Mouse (Mus musculus): Measurements from ENCODE around the gene Hoxa10. TPM values are rescaled to one million over a fixed set of nuclear protein-coding genes. Genes with fewer than 3 reads are reported as not detected.
A peak's percentile ranks its signal among the peaks of the same experiment; 100 is the strongest.

Hoxa10 gene
- total RNA-seq, 2 experiments from 2014 or later = not detected

DNA sequence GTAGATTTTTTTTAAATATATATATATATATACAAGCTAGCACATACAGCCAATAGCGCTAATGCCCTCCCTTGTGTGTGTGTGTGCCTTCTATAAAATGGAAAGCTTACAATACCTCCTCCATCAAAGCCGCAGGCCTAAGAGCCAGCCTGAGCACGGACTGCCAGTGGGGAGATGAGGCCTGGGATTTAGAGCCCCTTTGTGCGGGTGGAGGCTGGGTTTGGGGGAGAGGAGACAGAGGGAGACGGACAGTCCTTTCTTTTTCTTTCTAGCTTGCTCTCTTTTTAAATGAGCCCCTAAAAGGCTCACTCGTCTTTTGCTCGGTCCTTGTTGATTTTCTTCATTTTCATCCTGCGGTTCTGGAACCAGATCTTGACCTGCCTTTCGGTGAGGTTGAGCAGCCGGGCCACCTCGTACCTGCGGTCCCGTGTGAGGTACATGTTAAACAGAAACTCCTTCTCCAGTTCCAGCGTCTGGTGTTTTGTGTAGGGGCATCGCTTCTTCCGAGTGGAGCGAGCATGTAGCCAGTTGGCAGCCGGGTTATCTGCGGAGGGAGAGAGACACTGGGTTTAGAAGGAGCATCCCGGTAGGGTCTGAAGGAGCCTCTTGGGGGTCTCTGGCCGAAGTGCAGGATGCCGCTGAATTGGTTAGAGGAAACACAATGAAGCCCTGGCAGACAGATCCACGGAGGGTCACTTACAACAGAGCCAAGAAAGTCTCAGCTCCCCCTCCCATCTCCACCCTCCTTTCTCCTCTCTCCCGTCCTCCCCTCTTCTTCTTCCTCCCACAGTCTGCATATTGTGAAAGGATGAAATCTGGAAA is 16.5 kb downstream of the Hoxa10 start:
- intact Hi-C loops (cut with DNase I) = loop anchor here (5.0 to 10.0 kb wide), 3 partner anchors 352 to 1419 kb away; no protein-coding TSS in a partner anchor
- DNase-seq (ENCODE audit: low spot score in 2 of 2) = no peak

DNA sequence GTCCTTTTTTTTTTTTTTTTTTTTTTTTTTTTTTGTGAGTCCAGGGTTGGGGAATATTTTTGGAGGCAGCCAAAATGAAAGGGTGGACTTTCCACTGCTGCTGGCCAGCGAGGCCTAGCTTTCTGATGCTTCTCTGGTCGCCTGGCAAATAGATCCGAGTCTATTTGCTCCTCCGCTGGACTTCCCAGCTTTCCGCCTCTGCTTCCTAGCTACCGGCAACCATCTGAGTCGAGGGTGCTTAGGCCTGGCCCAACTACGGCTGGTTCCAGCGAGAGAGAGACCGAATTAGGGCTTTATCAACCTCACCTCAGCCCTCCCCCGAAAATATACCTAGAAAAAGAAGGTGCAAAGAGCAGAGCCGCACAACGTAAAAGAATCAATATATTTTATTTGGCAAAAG is 17.9 kb downstream of the Hoxa10 start:
- DNase-seq (ENCODE audit: low spot score in 2 of 2) = no peak
- intact Hi-C loops (cut with DNase I) = loop anchor here (5.0 to 10.0 kb wide), 3 partner anchors 350 to 1418 kb away; no protein-coding TSS in a partner anchor

DNA sequence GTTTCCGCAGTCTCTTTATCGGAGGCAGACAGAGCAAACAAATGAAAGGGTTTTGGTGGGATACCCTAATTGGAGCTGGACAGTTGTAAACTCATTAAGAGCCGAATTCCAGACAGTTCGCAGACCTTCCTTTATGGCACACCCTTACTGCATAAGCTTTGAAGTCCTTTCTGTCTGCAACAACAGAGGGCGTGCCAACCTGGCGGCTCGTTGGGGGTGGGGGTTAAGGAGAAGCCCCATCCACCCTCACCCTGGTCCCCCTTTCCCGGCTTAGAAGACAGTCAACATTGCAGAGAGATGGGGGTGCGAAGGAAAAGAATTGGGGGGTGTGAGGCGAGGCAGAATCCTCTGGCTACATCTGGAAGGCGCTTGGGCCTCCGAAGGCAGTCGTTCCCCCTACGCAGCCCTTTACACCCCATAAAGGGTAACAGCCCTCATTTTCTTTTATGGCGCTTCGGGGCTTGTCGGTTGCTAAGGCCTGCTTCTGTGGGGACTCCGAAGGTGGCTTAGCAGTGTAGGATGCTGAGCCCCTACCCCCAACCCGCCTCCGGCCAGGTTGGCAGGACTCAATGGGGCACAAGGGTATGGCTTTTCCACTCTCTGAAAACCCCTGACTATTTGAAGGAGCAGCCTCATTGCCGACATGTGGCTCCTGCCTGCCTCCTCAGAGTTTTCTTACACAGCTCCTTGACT is 18.5 kb downstream of the Hoxa10 start:
- intact Hi-C loops (cut with DNase I) = loop anchor here (5.0 to 10.0 kb wide), 3 partner anchors 350 to 1417 kb away; no protein-coding TSS in a partner anchor
- DNase-seq (ENCODE audit: low spot score in 2 of 2) = no peak

DNA sequence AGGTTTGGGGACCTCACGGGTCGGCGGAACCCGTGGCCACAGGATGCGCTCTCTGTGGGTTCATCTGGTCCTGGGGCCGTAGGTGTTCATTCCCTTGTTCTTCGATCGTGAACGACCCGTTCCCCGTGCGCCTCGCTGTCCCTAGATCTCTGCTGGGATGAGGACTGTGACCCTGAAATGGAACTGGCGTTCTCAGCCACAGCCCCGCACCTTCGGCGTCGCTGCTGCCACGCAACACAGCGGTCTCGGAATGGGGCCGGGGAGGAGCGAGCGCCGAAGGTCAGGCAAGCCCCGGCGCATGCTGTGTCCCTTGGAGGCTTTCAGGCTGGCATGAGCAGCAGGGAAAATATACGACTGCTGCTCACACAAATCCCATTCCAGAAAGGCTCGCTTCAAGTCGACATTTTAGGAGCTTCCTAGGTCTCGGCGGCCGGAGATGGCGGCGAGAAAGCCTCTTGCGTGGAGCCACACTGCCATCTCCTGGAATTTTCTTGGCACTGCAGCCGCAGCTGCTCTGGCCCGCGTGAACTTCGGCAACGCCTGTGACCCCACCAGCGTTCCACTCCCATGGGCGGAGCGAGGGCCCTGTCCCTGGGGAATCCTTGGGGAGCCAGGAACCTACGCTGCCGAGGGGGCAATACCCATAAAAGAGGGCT is 19.2 kb downstream of the Hoxa10 start, which contains the start of gene Hoxa7:
Gene Hoxa7, minus strand, starts transcription at position 518 of the 656 bp plus-strand sequence.
- DNase-seq (ENCODE audit: low spot score in 2 of 2) = peak; percentile 70 to 84
- intact Hi-C loops (cut with DNase I) = loop anchor here (5.0 to 10.0 kb wide), 3 partner anchors 349 to 1417 kb away; no protein-coding TSS in a partner anchor

DNA sequence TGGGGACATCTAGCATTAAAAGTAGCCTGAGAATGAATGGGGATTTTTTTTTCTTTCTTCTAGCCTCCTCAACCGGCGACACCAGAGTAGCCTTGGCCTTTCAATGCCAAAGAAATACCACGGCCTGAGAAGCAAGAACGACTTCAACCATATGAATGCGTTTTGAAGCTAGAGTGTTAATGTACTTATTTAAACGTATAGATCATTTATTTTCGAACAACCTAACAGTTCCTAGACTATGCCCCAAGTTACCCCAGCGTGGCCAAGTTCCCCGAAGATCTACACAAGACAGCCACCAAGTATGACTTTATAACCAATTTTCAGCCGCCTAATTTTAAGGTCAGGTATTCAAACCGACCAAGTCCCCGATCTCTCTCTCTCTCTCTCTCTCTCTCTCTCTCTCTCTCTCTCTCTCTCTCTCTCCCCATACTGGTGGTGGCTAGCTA is 19.8 kb downstream of the Hoxa10 start:
- intact Hi-C loops (cut with DNase I) = loop anchor here (5.0 to 10.0 kb wide), 3 partner anchors 349 to 1416 kb away; no protein-coding TSS in a partner anchor
- DNase-seq (ENCODE audit: low spot score in 2 of 2) = no peak

DNA sequence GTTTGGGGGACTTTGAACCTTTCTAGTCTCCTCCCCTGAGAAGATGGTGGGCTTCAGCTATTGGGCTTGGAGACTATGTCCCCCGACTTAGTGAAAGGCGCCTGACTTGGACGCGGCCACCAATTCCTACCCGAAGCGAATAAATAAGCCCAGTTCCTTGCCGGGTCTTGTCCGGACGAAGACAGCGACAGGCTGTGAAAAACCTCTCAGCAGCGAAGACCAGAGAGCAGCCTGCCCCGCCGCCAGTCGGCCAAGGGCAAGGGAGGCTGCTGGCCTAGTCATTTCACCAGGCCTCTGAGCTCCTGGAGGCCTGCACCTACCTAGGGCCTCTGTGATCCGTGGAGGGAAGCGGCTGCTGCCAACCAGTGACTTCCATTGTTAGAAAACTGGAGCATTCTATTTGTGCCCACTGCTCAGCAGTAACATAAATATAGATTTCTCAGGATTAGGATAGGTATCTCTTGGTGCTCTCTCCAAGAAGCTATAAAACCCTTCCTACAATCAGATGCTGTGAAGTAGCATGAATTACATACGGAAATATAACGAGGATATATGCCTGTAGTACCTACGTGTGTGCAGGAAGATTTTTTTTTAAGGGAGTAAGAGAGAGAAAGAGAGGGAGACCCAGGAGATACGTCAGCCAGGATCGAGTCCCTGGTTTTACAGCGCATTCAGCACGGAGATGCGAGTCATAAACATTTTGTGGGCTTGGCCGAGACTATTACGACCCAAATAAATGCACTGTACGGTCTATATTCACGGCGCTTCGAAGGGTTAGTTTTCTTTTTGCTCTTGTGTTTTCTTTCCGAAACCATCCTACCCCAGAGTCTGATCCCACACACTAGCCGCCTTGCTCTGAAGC is 20.4 kb downstream of the Hoxa10 start:
- intact Hi-C loops (cut with DNase I) = loop anchor here (5.0 to 10.0 kb wide), 3 partner anchors 348 to 1415 kb away; no protein-coding TSS in a partner anchor
- no peak for DNase-seq (ENCODE audit: low spot score in 2 of 2)

DNA sequence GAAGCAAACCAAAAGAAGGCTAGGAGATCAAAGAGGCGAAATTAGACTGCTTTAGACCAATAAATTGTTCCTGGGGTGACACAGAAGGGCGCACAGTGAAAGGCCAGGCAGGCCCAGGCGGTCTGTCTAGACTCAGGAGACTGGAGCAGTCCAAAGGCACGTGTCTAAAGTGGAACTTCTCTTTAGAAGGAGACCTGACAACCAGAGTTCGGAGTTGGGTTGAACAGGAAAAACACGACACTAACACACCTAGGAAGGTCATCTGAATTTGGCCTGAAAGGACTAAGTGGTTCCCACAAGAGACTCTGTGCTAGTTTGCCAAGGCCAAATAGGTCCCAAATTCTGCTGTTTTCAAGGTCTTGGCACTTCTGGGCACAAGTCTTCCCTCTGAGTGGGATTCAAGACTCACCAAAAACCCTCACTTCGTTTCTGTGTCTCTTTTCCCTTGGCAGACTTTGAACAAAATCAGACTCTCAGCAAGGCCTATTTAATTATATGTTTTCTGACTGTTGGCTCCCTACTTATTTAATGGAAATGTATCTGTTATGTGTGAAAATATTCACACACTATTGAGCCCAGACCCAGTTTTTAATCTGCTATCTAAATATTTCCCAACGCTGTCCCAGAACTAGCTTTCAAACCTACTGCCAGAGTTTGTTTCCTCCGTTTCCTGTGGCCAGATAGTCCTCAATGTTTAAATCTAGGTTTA is 21.3 kb downstream of the Hoxa10 start:
- no peak for DNase-seq (ENCODE audit: low spot score in 2 of 2)
- intact Hi-C loops (cut with DNase I) = no loop called here

DNA sequence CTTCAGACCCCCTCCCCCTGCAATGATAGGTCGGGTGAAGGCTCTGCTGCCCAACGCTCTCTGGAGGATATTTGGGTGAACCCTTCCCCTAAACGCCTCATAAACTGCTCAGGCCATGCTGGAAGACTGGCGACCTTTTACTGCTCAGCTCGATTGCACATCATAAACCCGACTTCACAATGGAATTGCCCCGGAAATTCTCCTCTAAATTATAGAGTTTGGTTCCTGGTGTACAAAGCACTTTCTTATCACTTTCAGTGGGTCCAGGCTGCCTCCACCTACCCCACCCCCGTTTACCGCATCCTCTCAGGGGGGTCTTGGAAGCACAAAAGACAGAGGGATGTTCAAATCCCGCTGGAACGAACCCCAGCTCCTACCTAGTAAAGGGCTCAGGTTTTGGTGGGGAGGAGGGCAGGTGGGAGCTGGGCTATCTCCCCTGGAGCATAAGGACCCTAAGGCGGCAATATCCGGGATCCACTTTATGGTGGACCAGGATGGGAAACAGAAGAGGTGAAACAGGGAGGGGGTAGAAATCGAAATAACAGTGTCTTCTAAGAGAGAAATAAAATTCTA is 21.9 kb downstream of the Hoxa10 start:
- DNase-seq (ENCODE audit: low spot score in 2 of 2) = no peak
- intact Hi-C loops (cut with DNase I) = no loop called here

DNA sequence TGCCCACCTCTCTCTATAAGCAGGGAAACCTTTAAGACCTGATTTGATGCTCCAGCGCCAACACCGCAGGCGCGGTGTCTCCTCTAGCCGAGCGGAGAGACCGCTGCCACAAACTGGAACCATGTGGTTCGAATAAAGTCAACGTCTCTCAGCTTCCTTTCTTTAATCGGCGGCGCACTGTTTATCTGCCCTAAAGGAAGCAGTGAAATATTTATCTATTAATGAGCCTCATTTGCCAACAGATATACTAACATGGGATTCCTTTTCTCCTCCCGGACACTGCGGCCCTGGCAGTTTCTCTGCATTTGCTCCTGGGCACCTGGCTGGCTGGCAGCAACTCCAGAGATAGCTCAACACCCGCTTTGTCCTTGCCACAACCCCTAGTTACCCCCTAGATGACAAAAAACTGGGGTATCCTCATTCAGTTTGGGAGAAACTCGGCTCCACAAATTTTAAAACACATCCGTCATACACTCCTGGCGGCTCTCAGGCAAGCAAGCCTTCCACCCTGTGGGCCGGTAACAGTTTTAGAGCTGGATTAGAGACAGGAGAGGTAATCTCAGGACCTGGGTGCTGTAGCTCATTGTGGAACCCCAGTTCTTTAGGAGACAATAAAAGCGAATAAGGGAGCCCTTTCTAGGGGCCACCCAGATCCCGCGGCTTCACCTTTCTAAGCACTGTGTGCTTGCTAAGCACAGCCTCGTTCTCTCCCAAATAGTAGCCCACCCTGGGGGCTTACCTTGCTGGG is 22.6 kb downstream of the Hoxa10 start:
- intact Hi-C loops (cut with DNase I) = no loop called here
- no peak for DNase-seq (ENCODE audit: low spot score in 2 of 2)

DNA sequence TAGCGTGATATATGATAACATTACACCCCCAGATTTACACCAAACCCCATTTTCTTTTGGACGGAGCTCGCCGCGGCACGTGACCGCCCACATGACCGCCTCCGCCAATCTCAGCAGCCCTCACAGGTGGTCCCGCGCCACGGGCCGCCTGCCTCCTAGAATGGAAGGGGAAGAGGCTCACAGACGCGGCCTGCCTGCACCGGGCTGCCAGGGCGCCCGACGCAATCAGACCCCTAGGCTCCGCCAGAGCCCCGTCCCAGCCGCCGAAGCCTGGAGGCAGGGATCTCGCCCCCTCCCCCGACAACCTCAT is 23.2 kb downstream of the Hoxa10 start:
- DNase-seq (ENCODE audit: low spot score in 2 of 2) = no peak
- intact Hi-C loops (cut with DNase I) = no loop called here

DNA sequence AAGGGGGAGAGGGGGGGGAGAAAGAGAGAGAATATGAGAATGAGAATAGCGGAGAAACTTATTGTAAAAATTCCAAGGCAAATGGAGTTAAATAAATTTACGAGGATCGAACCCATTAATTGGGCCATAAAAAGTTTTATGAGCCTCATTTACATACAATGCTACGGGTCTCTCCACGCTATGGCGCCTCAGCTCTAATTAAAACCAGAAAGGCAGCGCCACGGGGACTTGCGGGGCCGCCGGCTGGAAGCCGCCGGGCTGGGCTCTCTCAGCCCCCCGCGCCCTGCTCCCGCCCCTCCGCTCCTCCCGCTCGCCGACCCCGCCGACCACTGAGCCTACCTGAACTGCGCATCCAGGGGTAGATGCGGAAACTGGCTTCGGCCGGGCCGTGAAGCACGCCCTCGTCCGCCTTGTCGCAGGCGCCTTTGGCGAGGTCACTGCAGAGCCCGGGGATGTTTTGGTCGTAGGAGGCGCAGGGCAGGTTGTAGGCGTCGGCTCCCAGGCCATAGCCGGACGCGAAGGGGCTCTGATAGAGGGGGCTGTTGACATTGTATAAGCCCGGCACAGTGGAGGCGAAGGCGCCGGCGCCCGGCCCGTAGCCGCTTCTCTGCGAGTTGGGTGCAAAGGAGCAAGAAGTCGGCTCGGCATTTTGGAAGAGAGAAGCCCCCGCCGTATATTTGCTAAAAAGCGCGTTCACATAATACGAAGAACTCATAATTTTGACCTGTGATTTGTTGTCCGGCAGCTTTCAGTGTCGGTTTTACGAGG is 23.8 kb downstream of the Hoxa10 start:
- DNase-seq (ENCODE audit: low spot score in 2 of 2) = no peak
- intact Hi-C loops (cut with DNase I) = no loop called here

DNA sequence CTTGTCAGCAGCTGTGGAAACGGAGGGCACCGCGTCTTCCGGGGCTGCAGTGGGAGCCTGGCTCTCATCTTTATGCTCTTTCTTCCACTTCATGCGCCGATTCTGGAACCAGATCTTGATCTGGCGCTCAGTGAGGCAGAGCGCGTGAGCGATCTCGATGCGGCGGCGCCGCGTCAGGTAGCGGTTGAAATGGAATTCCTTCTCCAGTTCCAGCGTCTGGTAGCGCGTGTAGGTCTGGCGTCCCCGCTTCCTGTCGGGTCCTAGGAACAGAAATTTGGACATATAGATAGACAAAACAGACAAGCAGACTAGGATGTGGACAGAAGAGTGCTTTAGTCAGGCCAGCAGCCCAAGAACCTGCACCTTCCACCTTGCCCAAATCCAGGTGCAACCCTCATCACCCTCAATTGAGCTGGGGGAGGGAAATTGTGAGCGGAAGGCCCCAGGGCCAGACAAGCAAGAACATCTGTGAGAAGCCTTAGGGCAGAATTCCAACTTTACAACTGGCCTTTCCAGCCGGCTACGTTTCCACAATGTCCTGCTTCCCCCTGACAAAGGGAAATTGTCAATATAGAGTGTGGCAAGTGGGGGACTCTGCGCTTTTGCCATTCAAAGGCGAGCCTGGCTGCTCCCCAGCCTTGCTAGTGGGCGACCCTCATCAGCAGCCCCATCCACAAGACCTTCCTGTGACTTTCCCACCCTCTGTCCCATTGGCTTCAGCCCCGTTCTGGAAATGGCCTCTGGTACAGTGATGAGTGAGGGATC is 24.7 kb downstream of the Hoxa10 start:
- no peak for DNase-seq (ENCODE audit: low spot score in 2 of 2)
- intact Hi-C loops (cut with DNase I) = no loop called here

DNA sequence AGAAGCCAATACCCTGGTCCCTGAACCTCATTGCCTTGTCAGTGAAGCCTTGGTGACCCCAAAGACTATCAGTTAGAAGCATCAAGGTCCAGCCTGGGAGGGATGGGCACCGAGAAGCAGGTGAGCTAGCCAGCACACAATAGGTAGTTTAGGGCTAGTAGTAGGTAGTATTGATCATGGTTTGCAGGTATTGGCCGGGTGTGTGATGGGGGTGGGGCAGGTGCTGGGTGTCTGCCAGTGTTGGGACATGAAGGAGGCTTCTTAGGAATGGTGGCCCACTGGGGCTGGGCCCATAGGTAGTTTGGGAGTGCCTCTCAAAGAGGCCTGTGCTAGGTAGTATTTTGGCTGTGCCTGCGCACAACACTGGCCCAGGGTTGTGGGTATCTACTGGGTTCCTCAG is 25.6 kb downstream of the Hoxa10 start:
- DNase-seq (ENCODE audit: low spot score in 2 of 2) = no peak
- intact Hi-C loops (cut with DNase I) = no loop called here

DNA sequence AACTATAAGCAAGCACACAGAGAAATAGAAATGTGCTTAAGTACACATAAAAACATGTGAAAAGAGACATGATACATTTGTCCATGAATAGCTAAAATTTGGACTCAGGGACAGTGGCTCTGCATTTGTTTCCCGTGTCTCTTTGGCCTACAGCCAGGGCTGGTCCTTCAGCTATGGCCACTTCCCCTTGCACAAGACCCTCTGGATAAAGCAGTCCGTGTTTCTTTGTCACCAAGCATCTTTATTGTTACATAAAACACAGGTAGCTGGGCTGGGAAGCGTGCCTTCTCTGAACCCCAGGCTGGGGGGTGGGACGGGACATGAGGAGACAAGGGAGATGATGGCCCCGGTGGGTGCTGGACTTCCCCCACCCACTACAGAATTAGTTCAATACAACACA is 26.4 kb downstream of the Hoxa10 start:
- intact Hi-C loops (cut with DNase I) = loop anchor here (5.0 kb wide), 1 partner anchor 1037 kb away; no protein-coding TSS in a partner anchor
- DNase-seq (ENCODE audit: low spot score in 2 of 2) = no peak

DNA sequence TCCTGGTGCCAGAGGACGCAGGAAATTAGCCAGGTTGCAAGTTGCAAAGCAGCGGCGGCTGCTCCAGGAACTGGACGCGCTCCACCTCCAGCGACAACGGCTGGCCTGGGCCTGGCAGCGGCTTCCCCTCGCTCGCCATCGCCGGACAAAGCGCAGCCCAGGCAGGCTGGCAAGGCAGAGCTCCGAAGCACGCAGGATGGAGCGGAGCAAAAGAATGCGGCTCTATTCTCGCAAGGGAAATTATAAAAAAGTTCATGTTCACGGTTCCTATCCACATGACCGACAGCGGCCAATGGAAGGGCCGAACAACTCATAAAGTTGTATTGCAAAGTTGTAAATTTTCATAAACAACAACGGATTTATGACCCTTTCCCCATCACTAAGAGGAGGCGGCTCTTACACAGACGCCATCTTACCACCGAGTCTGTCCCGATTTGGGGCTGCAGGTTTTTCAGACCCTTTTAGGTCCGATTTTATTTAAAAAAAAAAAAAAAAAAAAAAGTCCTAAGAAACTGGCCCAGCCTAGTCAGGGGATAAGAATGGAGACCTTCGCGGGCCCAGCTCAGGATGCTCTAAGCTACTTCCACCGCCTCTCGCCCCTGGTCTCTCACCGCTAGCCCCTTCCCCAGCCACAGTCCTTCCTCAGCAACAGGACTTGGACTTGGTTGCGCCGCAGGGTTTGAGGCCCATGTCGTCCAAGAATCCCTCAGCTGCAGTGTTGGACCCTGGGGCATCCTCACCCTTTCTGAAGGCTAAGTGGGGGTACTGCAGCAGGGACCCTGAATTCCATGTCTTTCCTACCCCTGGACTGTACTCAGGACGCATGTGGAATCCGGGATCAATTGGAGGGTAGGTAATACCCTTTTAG is 27.3 kb downstream of the Hoxa10 start, which contains the start of the genes Hoxa3 and Gm28308:
Gene Hoxa3, minus strand, starts transcription at position 218 of the 868 bp plus-strand sequence.
Gene Gm28308, minus strand, starts transcription at position 221 of the 868 bp plus-strand sequence.
- DNase-seq (ENCODE audit: low spot score in 2 of 2) = no peak
- intact Hi-C loops (cut with DNase I) = loop anchor here (5.0 kb wide), 1 partner anchor 1036 kb away; no protein-coding TSS in a partner anchor
